Mouse (Mus musculus) neutrophil, adult 59 days (primary cell): ENCODE results near the gene Itga8. TPM values are rescaled to one million over a fixed set of nuclear protein-coding genes. Genes with fewer than 3 reads are reported as not detected.

Experiments
- total RNA-seq, 2 experiments: library from RNA; stranded (reverse); gene quantifications; 1 replicate in 1 of 2; 2 replicates in 1 of 2; pipeline ENCODE4 v1.2.4; 2023

Gene Itga8
- total RNA-seq, result 10 to 100 TPM in 1 of 2 experiments, 1 to 10 TPM in 1; 6.9 to 10.2 TPM

GRCm38 (mm10) chr2:12301431-12302170 lies at the start of gene Itga8:
Itga8 (minus strand) TSS chr2:12301922.

Other genes starting within 250 kb of the Itga8 start
- 10 to 100 TPM; 62.9 to 66.8 TPM for gene Mindy3, start 117.5 kb upstream of the Itga8 start, total RNA-seq